Mouse (Mus musculus): ENCODE measurements around the gene Ugp2. TPM values are rescaled to one million over a fixed set of nuclear protein-coding genes. Genes with fewer than 3 reads are reported as not detected.

Gene Ugp2
- total RNA-seq, 2 experiments from 2014 or later, result 80.2 to 81.7 TPM

Small RNA genes within 50 kb of the gene (microRNA-seq; reads per million reads assigned to microRNA genes)
- 0 to 0.18 reads per million in 2 experiments for gene Mir1933

Other genes with a start within 250 kb of the Ugp2 start
- gene Vps54, start 131.9 kb downstream of the Ugp2 start, total RNA-seq (2021), result 10 to 100 TPM; 23.4 to 30.7 TPM
- gene Wdpcp, start 201.0 kb upstream of the Ugp2 start, total RNA-seq (2021), result 10 to 100 TPM; 10.9 to 13.1 TPM
- gene Mdh1, start 201.2 kb upstream of the Ugp2 start, total RNA-seq (2021), result 100 to 1,000 TPM; 669 to 698 TPM

Data from layer of hippocampus, postnatal 25 days (tissue).